Mouse (Mus musculus) MEL (cell line): ENCODE results near the gene Mrvi1. TPM values are rescaled to one million over a fixed set of nuclear protein-coding genes. Genes with fewer than 3 reads are reported as not detected.

Source experiments
- DNase-seq: peaks from one replicate; pipeline ENCODE4 v3.0.0; 2011; ENCODE audit warnings: low read depth, low spot score
- H3K27ac ChIP-seq: 2 replicates; pipeline ENCODE4 v1.5.1; 2012; ENCODE audit warnings: low read depth, mild to moderate bottlenecking, control low read depth, low read length, moderate library complexity; ENCODE audit not compliant: control insufficient read depth
- H3K27me3 ChIP-seq, 2 experiments: fragments of 150-350 bp in 1 of 2; sonication (generic) in 1 of 2; 2 replicates each; pipeline ENCODE4 v1.6.1; 2012; ENCODE audit warnings: low read length in 2 of 2, mild to moderate bottlenecking in 2 of 2, improper control_type of control experiment in 1 of 2, moderate library complexity in 1 of 2; ENCODE audit not compliant: insufficient read depth in 2 of 2, control insufficient read depth in 1 of 2
- H3K36me3 ChIP-seq, 2 experiments: 2 replicates each; pipeline ENCODE4 v1.6.1; 2012 to 2014; ENCODE audit warnings: low read length in 2 of 2, improper control_type of control experiment in 1 of 2, inconsistent platforms in 1 of 2, mild to moderate bottlenecking in 1 of 2; ENCODE audit not compliant: insufficient read depth in 2 of 2, control insufficient read depth in 1 of 2
- H3K4me1 ChIP-seq, 2 experiments: fragments of 150-350 bp in 1 of 2; sonication (generic) in 1 of 2; 2 replicates each; pipeline ENCODE4 v1.6.1; 2012; ENCODE audit warnings: low read length in 2 of 2, improper control_type of control experiment in 1 of 2, mild to moderate bottlenecking in 1 of 2; ENCODE audit not compliant: insufficient read depth in 2 of 2, control insufficient read depth in 1 of 2
- H3K4me3 ChIP-seq, 2 experiments: fragments of 150-350 bp in 1 of 2; sonication (generic) in 1 of 2; 2 replicates each; pipeline ENCODE4 v1.5.1; 2012; ENCODE audit warnings: low read depth in 2 of 2, low read length in 2 of 2, mild to moderate bottlenecking in 2 of 2, moderate library complexity in 2 of 2, control low read depth in 1 of 2, improper control_type of control experiment in 1 of 2; ENCODE audit not compliant: control insufficient read depth in 1 of 2, insufficient read depth in 1 of 2
- H3K79me2 ChIP-seq: 2 replicates; pipeline ENCODE4 v1.6.1; 2012; ENCODE audit warnings: mild to moderate bottlenecking, low read length, moderate library complexity; ENCODE audit not compliant: control insufficient read depth, poor library complexity, insufficient read depth
- H3K9ac ChIP-seq: 2 replicates; pipeline ENCODE4 v1.6.1; 2012; ENCODE audit warnings: low read depth, mild to moderate bottlenecking, control low read depth, low read length, moderate library complexity; ENCODE audit not compliant: control insufficient read depth, poor library complexity, severe bottlenecking
- H3K9me3 ChIP-seq: fragments of 150-350 bp; sonication (generic); replicated peaks from 2 replicates; pipeline ENCODE4 v1.6.1; 2012; ENCODE audit warnings: mild to moderate bottlenecking, low read length, improper control_type of control experiment, moderate library complexity; ENCODE audit not compliant: insufficient read depth
- BHLHE40 ChIP-seq: IDR thresholded peaks from 2 replicates; pipeline ENCODE4 v1.6.1; 2012; ENCODE audit warnings: low read depth, mild to moderate bottlenecking, inconsistent platforms, low read length, improper control_type of control experiment, borderline replicate concordance
- CHD1 ChIP-seq: IDR thresholded peaks from 2 replicates; pipeline ENCODE4 v1.6.1; 2012; ENCODE audit warnings: low read depth, mild to moderate bottlenecking, inconsistent platforms, low read length, improper control_type of control experiment
- ELF1 ChIP-seq: IDR thresholded peaks from 2 replicates; pipeline ENCODE4 v1.6.1; 2014; ENCODE audit warnings: low read depth, mild to moderate bottlenecking, inconsistent platforms, low read length, improper control_type of control experiment, moderate library complexity
- JUND ChIP-seq: IDR thresholded peaks from 2 replicates; pipeline ENCODE4 v1.6.1; 2011; ENCODE audit warnings: low read depth, mild to moderate bottlenecking, improper control_type of control experiment, low read length
- KAT2A ChIP-seq: conservative IDR thresholded peaks from 2 replicates; pipeline ENCODE4 v1.6.1; 2012; ENCODE audit warnings: low read depth, low read length, improper control_type of control experiment, inconsistent platforms
- MAFK ChIP-seq: IDR thresholded peaks from 2 replicates; pipeline ENCODE4 v1.6.1; 2011; ENCODE audit warnings: low read depth, mild to moderate bottlenecking, low read length, improper control_type of control experiment, borderline replicate concordance
- MEF2A ChIP-seq: IDR thresholded peaks from 2 replicates; pipeline ENCODE4 v1.6.1; 2014; ENCODE audit warnings: low read depth, mild to moderate bottlenecking, inconsistent platforms, low read length, improper control_type of control experiment; ENCODE audit not compliant: poor library complexity, insufficient replicate concordance, severe bottlenecking; ENCODE audit errors: extremely low read depth
- MYC ChIP-seq: IDR thresholded peaks from 2 replicates; pipeline ENCODE4 v1.6.1; 2011; ENCODE audit warnings: low read depth, mild to moderate bottlenecking, low read length, improper control_type of control experiment, moderate library complexity
- NELFE ChIP-seq: IDR thresholded peaks from 2 replicates; pipeline ENCODE4 v1.6.1; 2011; ENCODE audit warnings: low read depth, low read length, improper control_type of control experiment
- NRF1 ChIP-seq: IDR thresholded peaks from 2 replicates; pipeline ENCODE4 v1.6.1; 2014; ENCODE audit warnings: low read depth, mild to moderate bottlenecking, inconsistent platforms, low read length, improper control_type of control experiment, moderate library complexity; ENCODE audit not compliant: poor library complexity, insufficient read depth, severe bottlenecking
- POLR2A ChIP-seq, 2 experiments: IDR thresholded peaks; 2 replicates each; pipeline ENCODE4 v1.6.1; 2011 to 2012; ENCODE audit warnings: low read length in 2 of 2, mild to moderate bottlenecking in 2 of 2, control low read depth in 1 of 2, improper control_type of control experiment in 1 of 2, low read depth in 1 of 2, moderate library complexity in 1 of 2; ENCODE audit not compliant: control insufficient read depth in 1 of 2, insufficient read depth in 1 of 2, poor library complexity in 1 of 2
- TAL1 ChIP-seq: IDR thresholded peaks from 2 replicates; pipeline ENCODE4 v1.6.1; 2012; ENCODE audit warnings: mild to moderate bottlenecking, inconsistent platforms, low read length, moderate library complexity, mixed read lengths
- TBP ChIP-seq: IDR thresholded peaks from 2 replicates; pipeline ENCODE4 v1.8.0; 2011; ENCODE audit warnings: low read depth, low read length, improper control_type of control experiment
- TCF12 ChIP-seq: IDR thresholded peaks from 2 replicates; pipeline ENCODE4 v1.6.1; 2014; ENCODE audit warnings: low read depth, mild to moderate bottlenecking, inconsistent platforms, low read length, improper control_type of control experiment, moderate library complexity
- USF2 ChIP-seq, 2 experiments: IDR thresholded peaks; 2 replicates each; pipeline ENCODE4 v1.6.1; 2011 to 2012; ENCODE audit warnings: improper control_type of control experiment in 2 of 2, low read length in 2 of 2, borderline replicate concordance in 1 of 2, inconsistent platforms in 1 of 2, low read depth in 1 of 2, mild to moderate bottlenecking in 1 of 2; ENCODE audit not compliant: insufficient read depth in 1 of 2
- ZMIZ1 ChIP-seq: IDR thresholded peaks from 2 replicates; pipeline ENCODE4 v1.6.1; 2012; ENCODE audit warnings: low read depth, mild to moderate bottlenecking, inconsistent platforms, low read length, improper control_type of control experiment, moderate library complexity
- polyA plus RNA-seq, 2 experiments: library from polyadenylated mRNA; stranded (reverse) in 1 of 2; unstranded in 1 of 2; fragments of >175 nt in 1 of 2; fragments of >200 nt in 1 of 2; gene quantifications; 2 replicates each; pipeline versions ENCODE4 v1.2.1 to v1.2.4; 2012; ENCODE audit warnings: low replicate concordance in 2 of 2, low read depth in 1 of 2; ENCODE audit not compliant: insufficient read length in 2 of 2, insufficient read depth in 1 of 2, missing spikeins in 1 of 2
- total RNA-seq: library from RNA; depleted of rRNA; stranded (reverse); fragments of 300-350 nt; gene quantifications from 2 replicates; pipeline ENCODE4 v1.2.3, GENCODE M21; 2012

Mrvi1 gene
- total and polyA plus RNA-seq, 3 experiments = 0.19 to 0.92 TPM; not detected in 1

DNA sequence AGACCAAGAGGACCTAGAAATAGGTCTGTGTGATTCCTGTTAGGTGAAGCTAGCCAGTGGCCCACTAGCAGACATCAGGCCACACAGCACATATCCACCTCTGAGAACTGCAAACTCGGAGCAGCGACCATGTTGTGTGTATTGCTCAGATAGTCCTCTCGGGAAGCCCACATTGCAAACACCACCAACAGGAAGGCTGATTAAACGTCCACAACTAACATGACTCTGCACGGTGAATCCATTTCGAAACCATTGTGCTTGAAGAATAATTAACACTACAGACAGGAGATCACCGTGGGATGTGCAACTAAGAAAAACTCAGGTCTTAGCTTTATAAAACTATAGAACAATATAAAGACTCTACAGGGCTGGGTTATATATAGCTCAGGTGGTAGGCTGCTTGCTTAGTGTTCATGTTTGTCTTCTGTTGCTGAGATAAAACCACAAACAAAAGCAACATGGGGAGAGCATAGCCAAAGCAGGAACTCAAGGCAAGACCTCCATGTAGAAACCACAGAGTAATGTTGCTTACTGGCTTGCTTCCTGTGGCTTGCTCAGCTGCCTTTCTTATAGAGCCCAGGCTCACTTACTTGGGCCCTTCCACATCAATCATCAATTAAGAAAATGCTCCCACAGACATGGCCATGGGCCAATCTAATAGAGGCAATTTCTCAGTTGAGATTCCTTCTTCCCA lies 4.4 kb downstream of the Mrvi1 start:
- Histone ChIP-seq H3K4me1 (peaks cover 8 to 18% of the 10 kb centered on the region in 2 experiments), H3K4me3 (no peak overlapping the region), H3K79me2 (no peaks in the 10 kb centered on the region), H3K27ac (no peak overlapping the region), H3K9me3 (no peaks in the 10 kb centered on the region), H3K27me3 (no peaks in the 10 kb centered on the region), H3K36me3 (peaks cover 0 to 7% of the 10 kb centered on the region in 2 experiments; a peak in 2 of 4 replicates), H3K9ac (no peak overlapping the region)
- TF ChIP-seq NELFE (no peak), MYC (no peak), TBP (no peak), MEF2A (no peak), USF2 (IDR thresholded peaks at IDR 0.05; ENCODE audit: borderline replicate concordance in 1 of 2, insufficient read depth in 1 of 2, low read depth in 1 of 2, low read length in 2 of 2) (no peak), POLR2A (IDR thresholded peaks at IDR 0.05; ENCODE audit: control insufficient read depth in 1 of 2, insufficient read depth in 1 of 2, low read depth in 1 of 2, low read length in 2 of 2, poor library complexity in 1 of 2) (no peak), CHD1 (no peak), BHLHE40 (no peak), KAT2A (no peak), MAFK (no peak), JUND (no peak)
- no peak for DNase-seq

DNA sequence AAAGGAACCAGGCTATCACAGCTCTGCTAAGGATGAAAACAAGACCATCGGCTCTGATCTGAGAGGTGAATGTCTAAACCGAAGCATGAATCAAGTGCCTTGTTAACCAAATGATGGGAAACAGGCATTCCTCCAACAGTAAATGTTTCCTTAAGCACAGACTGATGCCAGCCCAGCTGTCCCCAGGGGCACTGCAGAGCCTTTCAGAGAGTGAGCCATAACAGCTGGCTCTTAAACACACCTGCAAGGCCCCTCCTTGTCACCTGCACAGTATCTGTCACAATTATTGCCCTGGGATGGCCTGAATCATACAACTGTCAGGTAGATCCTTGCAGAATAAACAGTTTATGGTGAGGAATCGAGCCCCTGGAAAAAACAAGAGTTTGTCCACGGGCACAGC lies 8.8 kb downstream of the Mrvi1 start:
- Histone ChIP-seq H3K36me3 (peaks cover 0 to 13% of the 10 kb centered on the region in 2 experiments; a peak in 2 of 4 replicates), H3K9ac (no peak overlapping the region), H3K4me3 (no peak overlapping the region), H3K9me3 (no peaks in the 10 kb centered on the region), H3K27me3 (no peaks in the 10 kb centered on the region), H3K27ac (no peak overlapping the region), H3K79me2 (no peaks in the 10 kb centered on the region), H3K4me1 (peaks cover 15 to 23% of the 10 kb centered on the region in 2 experiments)
- DNase-seq = no peak
- no peak for TF ChIP-seq TAL1
- no peak for TF ChIP-seq ELF1
- no peak for TF ChIP-seq NRF1
- TF ChIP-seq USF2 (IDR thresholded peaks at IDR 0.05; ENCODE audit: borderline replicate concordance in 1 of 2, insufficient read depth in 1 of 2, low read depth in 1 of 2, low read length in 2 of 2) = no peak
- TF ChIP-seq JUND = no peak
- no peak for TF ChIP-seq TCF12
- TF ChIP-seq POLR2A (IDR thresholded peaks at IDR 0.05; ENCODE audit: control insufficient read depth in 1 of 2, insufficient read depth in 1 of 2, low read depth in 1 of 2, low read length in 2 of 2, poor library complexity in 1 of 2) = no peak
- TF ChIP-seq ZMIZ1 = no peak
- TF ChIP-seq, all 39 proteins: peak for 0
